Mouse (Mus musculus): Measurements from ENCODE around the gene Mc1r. TPM values are rescaled to one million over a fixed set of nuclear protein-coding genes. Genes with fewer than 3 reads are reported as not detected.
"Not testable (repeated sequence)": the region's sequence is repeated elsewhere in the genome, so short reads cannot be mapped to it uniquely, and the experiment has no call there.

Mc1r gene
- total and polyA plus RNA-seq, 3 experiments: 0.04 TPM; not detected in 2

GRCm38 (mm10) chr8:123430936-123431335, 24.0 kb downstream of the Mc1r start:
- H3K27me3 ChIP-seq (replicated peaks); dilution Hi-C loops (cut with MboI; ENCODE audit: extremely low pct_ligation_motif_present, extremely low pct_unique_long_range_greater_than_20kb, low sequenced_read_pairs); H3K9ac ChIP-seq (ENCODE audit: insufficient read depth, low read depth); H3K4me3 ChIP-seq (replicated peaks in 1 of 3; ENCODE audit: low read depth in 2 of 3, low read length in 2 of 3, poor library complexity in 1 of 3); H3K4me1 ChIP-seq (ENCODE audit: control insufficient read depth in 1 of 2, insufficient read depth in 2 of 2); DNase-seq (ENCODE audit: extremely low read depth); H3K27ac ChIP-seq (ENCODE audit: insufficient read depth, low read depth); H3K4me2 ChIP-seq (ENCODE audit: insufficient read depth, low read depth, poor library complexity, severe bottlenecking); in situ Hi-C loops (cut with MboI; ENCODE audit: low pct_ligation_motif_present, low pct_unique_long_range_greater_than_20kb, low sequenced_read_pairs): not testable (repeated sequence)
- Histone ChIP-seq H3K36me3 (replicated peaks in 1 of 2; ENCODE audit: control insufficient read depth in 1 of 2, insufficient read depth in 1 of 2, low read length in 1 of 2) (peaks cover 40 to 47% of the 10 kb centered on the region in 2 experiments), H3K79me2 (replicated peaks; ENCODE audit: control insufficient read depth, extremely low read depth, insufficient read depth, poor library complexity, severe bottlenecking) (peaks cover 28% of the 10 kb centered on the region), H3K9me3 (replicated peaks; ENCODE audit: low read length) (peaks cover 61% of the 10 kb centered on the region)

- Histone ChIP-seq H3K27me3 (replicated peaks) (no peaks in the 10 kb centered on the region), H3K4me1 (ENCODE audit: control insufficient read depth in 1 of 2, insufficient read depth in 2 of 2) (no peaks in the 10 kb centered on the region), H3K4me3 (replicated peaks in 1 of 3; ENCODE audit: low read depth in 2 of 3, low read length in 2 of 3, poor library complexity in 1 of 3) (no peak overlapping the region), H3K36me3 (replicated peaks in 1 of 2; ENCODE audit: control insufficient read depth in 1 of 2, insufficient read depth in 1 of 2, low read length in 1 of 2) (peaks cover 34 to 39% of the 10 kb centered on the region in 2 experiments), H3K9ac (ENCODE audit: insufficient read depth, low read depth) (no peak overlapping the region), H3K4me2 (ENCODE audit: insufficient read depth, low read depth, poor library complexity, severe bottlenecking) (no peak overlapping the region), H3K27ac (ENCODE audit: insufficient read depth, low read depth) (no peak overlapping the region), H3K9me3 (replicated peaks; ENCODE audit: low read length) (peaks cover 57% of the 10 kb centered on the region), H3K79me2 (replicated peaks; ENCODE audit: control insufficient read depth, extremely low read depth, insufficient read depth, poor library complexity, severe bottlenecking) (peaks cover 21% of the 10 kb centered on the region; the same call in 1 of the 2 replicates)
- no peak for DNase-seq (ENCODE audit: extremely low read depth)
- in situ Hi-C loops (cut with MboI; ENCODE audit: low pct_ligation_motif_present, low pct_unique_long_range_greater_than_20kb, low sequenced_read_pairs): no loop called here
- no peak for TF ChIP-seq ZC3H11A (IDR thresholded peaks at IDR 0.05; ENCODE audit: low read depth, low read length)
- TF ChIP-seq NRF1 (IDR thresholded peaks at IDR 0.05; ENCODE audit: low read depth, low read length): no peak
- TF ChIP-seq MXI1 (IDR thresholded peaks at IDR 0.05; ENCODE audit: low read depth, low read length): no peak
- dilution Hi-C loops (cut with MboI; ENCODE audit: extremely low pct_ligation_motif_present, extremely low pct_unique_long_range_greater_than_20kb, low sequenced_read_pairs): no loop called here
These were observed 24.9 kb downstream of the Mc1r start for GRCm38 (mm10) chr8:123431616-123432365.

GRCm38 (mm10) chr8:123432381-123432780, 25.5 kb downstream of the Mc1r start:
- Histone ChIP-seq H3K4me3 (replicated peaks in 1 of 3; ENCODE audit: low read depth in 2 of 3, low read length in 2 of 3, poor library complexity in 1 of 3) (no peak overlapping the region), H3K4me1 (ENCODE audit: control insufficient read depth in 1 of 2, insufficient read depth in 2 of 2) (no peaks in the 10 kb centered on the region), H3K9ac (ENCODE audit: insufficient read depth, low read depth) (no peak overlapping the region), H3K27me3 (replicated peaks) (no peaks in the 10 kb centered on the region), H3K27ac (ENCODE audit: insufficient read depth, low read depth) (no peak overlapping the region), H3K79me2 (replicated peaks; ENCODE audit: control insufficient read depth, extremely low read depth, insufficient read depth, poor library complexity, severe bottlenecking) (peaks cover 21% of the 10 kb centered on the region; the same call in 1 of the 2 replicates), H3K9me3 (replicated peaks; ENCODE audit: low read length) (peaks cover 51% of the 10 kb centered on the region), H3K4me2 (ENCODE audit: insufficient read depth, low read depth, poor library complexity, severe bottlenecking) (no peak overlapping the region), H3K36me3 (replicated peaks in 1 of 2; ENCODE audit: control insufficient read depth in 1 of 2, insufficient read depth in 1 of 2, low read length in 1 of 2) (peaks cover 28 to 33% of the 10 kb centered on the region in 2 experiments)
- in situ Hi-C loops (cut with MboI; ENCODE audit: low pct_ligation_motif_present, low pct_unique_long_range_greater_than_20kb, low sequenced_read_pairs) (no loop called here), dilution Hi-C loops (cut with MboI; ENCODE audit: extremely low pct_ligation_motif_present, extremely low pct_unique_long_range_greater_than_20kb, low sequenced_read_pairs) (no loop called here)
- TF ChIP-seq KAT2A (IDR thresholded peaks at IDR 0.05; ENCODE audit: insufficient replicate concordance, low read length) (no peak), ZKSCAN1 (IDR thresholded peaks at IDR 0.05; ENCODE audit: borderline replicate concordance, low read depth, low read length) (no peak)
- no peak for DNase-seq (ENCODE audit: extremely low read depth)
